Mouse (Mus musculus): ENCODE data around the gene Hint3.

Gene Hint3

DNA sequence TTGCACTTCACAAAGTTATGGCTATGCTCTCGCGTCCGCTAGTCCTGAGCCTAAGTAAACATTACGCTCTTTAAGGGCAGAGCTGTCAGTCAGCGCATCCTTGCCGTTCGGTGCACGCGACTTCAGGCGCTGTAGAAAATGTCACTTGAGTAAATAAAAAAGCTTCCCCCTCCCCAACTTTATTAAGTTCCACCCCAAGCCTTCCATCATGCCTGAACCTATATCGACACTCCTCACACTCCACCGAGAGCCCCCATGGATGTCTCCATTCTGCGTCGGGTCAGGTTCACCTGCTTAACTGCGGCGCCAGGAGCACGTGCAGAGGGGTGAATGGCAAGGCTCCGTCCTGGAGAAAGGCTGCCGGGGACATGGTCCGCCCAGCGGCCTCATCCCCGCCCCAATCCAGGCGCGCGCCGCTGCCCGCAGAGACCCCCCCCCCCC is 29.3 kb downstream of the Hint3 start:
- no peak for DNase-seq (ENCODE audit: extremely low spot score, low read depth, low spot score)

- no peak for DNase-seq (ENCODE audit: extremely low spot score, low read depth, low spot score)
Measured at GRCm38 (mm10) chr10:30587037-30587436, 42.4 kb downstream of the Hint3 start.

- DNase-seq (ENCODE audit: extremely low spot score, low read depth, low spot score): no peak
Measured at GRCm38 (mm10) chr10:30585691-30586090, 43.7 kb downstream of the Hint3 start.

GRCm38 (mm10) chr10:30577670-30578280 is 51.7 kb downstream of the Hint3 start:
- DNase-seq (ENCODE audit: extremely low spot score, low read depth, low spot score): no peak

DNA sequence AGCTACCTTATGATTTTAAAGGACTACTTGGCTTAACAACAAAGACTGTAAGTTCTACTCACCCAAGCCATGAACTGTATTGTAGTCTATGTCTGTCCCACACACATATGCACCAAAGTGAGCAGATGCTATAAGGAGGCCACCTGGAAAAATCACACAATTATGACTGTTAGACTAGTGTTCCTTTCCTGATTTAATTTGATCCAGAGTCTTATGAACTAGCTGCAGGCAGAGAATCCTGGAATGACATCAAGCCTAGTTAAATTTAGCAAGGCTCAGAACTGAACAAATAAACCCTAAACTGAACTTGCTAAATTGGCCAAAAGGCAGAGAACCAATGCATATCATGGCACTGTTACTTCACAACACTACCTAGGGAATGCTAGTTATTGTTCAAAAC is 63.1 kb downstream of the Hint3 start:
- DNase-seq (ENCODE audit: extremely low spot score, low read depth, low spot score): no peak

- DNase-seq (ENCODE audit: extremely low spot score, low read depth, low spot score): no peak
Measured at GRCm38 (mm10) chr10:30564651-30565050, 64.8 kb downstream of the Hint3 start.

Data from hindlimb bud, embryonic 11.5 days (tissue).